Mouse (Mus musculus) MEL (cell line): Measurements from ENCODE around the gene Dusp1.

Source experiments
- EP300 ChIP-seq, 2 experiments: IDR thresholded peaks; 2 replicates each; pipeline ENCODE4 v1.6.1; 2011; ENCODE audit warnings: improper control_type of control experiment in 2 of 2, low read length in 2 of 2, low read depth in 1 of 2, mild to moderate bottlenecking in 1 of 2
- MAX ChIP-seq: IDR thresholded peaks from 2 replicates; pipeline ENCODE4 v1.6.1; 2011; ENCODE audit warnings: low read length, improper control_type of control experiment
- SIN3A ChIP-seq: IDR thresholded peaks from 2 replicates; pipeline ENCODE4 v1.6.1; 2012; ENCODE audit warnings: low read length, improper control_type of control experiment, inconsistent platforms
- UBTF ChIP-seq: IDR thresholded peaks from 2 replicates; pipeline ENCODE4 v1.6.1; 2012; ENCODE audit warnings: low read depth, mild to moderate bottlenecking, inconsistent platforms, low read length, improper control_type of control experiment, moderate library complexity, borderline replicate concordance; ENCODE audit not compliant: insufficient read depth
- USF2 ChIP-seq, 2 experiments: IDR thresholded peaks; 2 replicates each; pipeline ENCODE4 v1.6.1; 2011 to 2012; ENCODE audit warnings: improper control_type of control experiment in 2 of 2, low read length in 2 of 2, borderline replicate concordance in 1 of 2, inconsistent platforms in 1 of 2, low read depth in 1 of 2, mild to moderate bottlenecking in 1 of 2; ENCODE audit not compliant: insufficient read depth in 1 of 2

GRCm38 (mm10) chr17:26561651-26562181, at the start of gene Dusp1:
- no peak for TF ChIP-seq UBTF
- no peak for TF ChIP-seq EP300 (IDR thresholded peaks at IDR 0.05; ENCODE audit: low read depth in 1 of 2, low read length in 2 of 2)
- no peak for TF ChIP-seq USF2 (IDR thresholded peaks at IDR 0.05; ENCODE audit: borderline replicate concordance in 1 of 2, insufficient read depth in 1 of 2, low read depth in 1 of 2, low read length in 2 of 2)
- no peak for TF ChIP-seq SIN3A
- TF ChIP-seq MAX: no peak
